Mouse (Mus musculus) spleen, adult 2 months (tissue): Measurements from ENCODE around the gene Rtn4rl2. TPM values are rescaled to one million over a fixed set of nuclear protein-coding genes. Genes with fewer than 3 reads are reported as not detected.

ENCODE experiments used
- DNase-seq, 2 experiments: peaks; one replicate each; pipeline versions ENCODE4 v3.0.0 to v3.0.0-alpha.2; 2012 to 2021; ENCODE audit warnings: low spot score in 2 of 2, low read depth in 1 of 2
- H3K27ac ChIP-seq: fragments of 200-500 bp; 2 replicates; pipeline ENCODE4 v1.5.1; 2012; ENCODE audit warnings: low read length, inconsistent platforms; ENCODE audit not compliant: insufficient read depth
- H3K27me3 ChIP-seq: fragments of 200-500 bp; 2 replicates; pipeline ENCODE4 v1.6.1; 2012; ENCODE audit warnings: mild to moderate bottlenecking, moderate library complexity, low read length, inconsistent platforms; ENCODE audit not compliant: control insufficient read depth, insufficient read depth
- H3K36me3 ChIP-seq: fragments of 200-500 bp; 2 replicates; pipeline ENCODE4 v1.6.1; 2012; ENCODE audit warnings: mild to moderate bottlenecking, low read length, inconsistent platforms; ENCODE audit not compliant: control insufficient read depth, insufficient read depth
- H3K4me1 ChIP-seq: fragments of 200-500 bp; 2 replicates; pipeline ENCODE4 v1.6.1; 2011; ENCODE audit warnings: inconsistent platforms; ENCODE audit not compliant: control insufficient read depth, insufficient read depth, insufficient read length
- H3K4me3 ChIP-seq: fragments of 200-500 bp; 2 replicates; pipeline ENCODE4 v1.5.1; 2011; ENCODE audit warnings: mild to moderate bottlenecking, inconsistent platforms; ENCODE audit not compliant: insufficient read depth, insufficient read length; ENCODE audit errors: extremely low read depth
- CTCF ChIP-seq: fragments of 200-500 bp; IDR thresholded peaks from 2 replicates; pipeline ENCODE4 v1.5.1; 2011; ENCODE audit warnings: mild to moderate bottlenecking, inconsistent platforms; ENCODE audit not compliant: insufficient read depth, insufficient read length, insufficient replicate concordance; ENCODE audit errors: extremely low read depth
- POLR2A ChIP-seq: fragments of 200-500 bp; IDR thresholded peaks from 2 replicates; pipeline ENCODE4 v1.6.1; 2011; ENCODE audit warnings: low read depth, low read length, inconsistent platforms
- WGBS: fragments of 180-500 bp; shearing (Covaris S2); methylation state at CpG from one replicate; pipeline ENCODE4 v1.1.7; 2018; 5-methylcytosine and 5-hydroxymethylcytosine counted together
- polyA plus RNA-seq: library from polyadenylated mRNA; depleted of rRNA; stranded (reverse); fragments of >200 nt; gene quantifications from 2 replicates; pipeline ENCODE4 v1.2.3, GENCODE M21; 2012; rRNA removed

Rtn4rl2 gene
- polyA plus RNA-seq, 1 experiment: 3.0 TPM

- peak; percentile 63 to 82 for DNase-seq
- peak within 1 kb of the TSS; percentile 96 for H3K4me3 ChIP-seq
- under 1% methylated on average over 34 of the region's 34 CpGs for WGBS
- H3K27ac ChIP-seq: no peak within 1 kb of the TSS; the same call in 1 of the 2 replicates
- H3K27me3 ChIP-seq: no peaks in the 10 kb centered on the region; the same call in 1 of the 2 replicates
- H3K36me3 ChIP-seq: no peaks in the 10 kb centered on the region; the same call in 1 of the 2 replicates
- peaks cover 5% of the 10 kb centered on the region; the same call in 1 of the 2 replicates for H3K4me1 ChIP-seq
- TF ChIP-seq POLR2A (no peak), CTCF (no peak)
Observed at GRCm38 (mm10) chr2:84826488-84827282, 59.8 kb downstream of the Rtn4rl2 start, which contains the start of gene Timm10. Timm10 (plus strand) TSS chr2:84826997.

- H3K27ac ChIP-seq: no peak overlapping the region
- no peak overlapping the region for H3K4me3 ChIP-seq
- H3K27me3 ChIP-seq: no peaks in the 10 kb centered on the region; the same call in 1 of the 2 replicates
- TF ChIP-seq CTCF: no peak
- no peak for TF ChIP-seq POLR2A
- DNase-seq: no peak
- no peaks in the 10 kb centered on the region for H3K36me3 ChIP-seq
- 19% methylated on average over 2 of the region's 2 CpGs for WGBS
- peaks cover 5% of the 10 kb centered on the region; the same call in 1 of the 2 replicates for H3K4me1 ChIP-seq
Observed at GRCm38 (mm10) chr2:84823237-84823636, 63.3 kb downstream of the Rtn4rl2 start.

GRCm38 (mm10) chr2:84822552-84822951 lies 64.0 kb downstream of the Rtn4rl2 start, which contains the start of gene Smtnl1:
Smtnl1 (minus strand) TSS chr2:84822652.
- no peak for DNase-seq
- WGBS: 58% methylated on average over 13 of the region's 13 CpGs
- no peak within 1 kb of the TSS for H3K4me3 ChIP-seq
- H3K27ac ChIP-seq: no peak within 1 kb of the TSS
- H3K4me1 ChIP-seq: peaks cover 4% of the 10 kb centered on the region; the same call in 1 of the 2 replicates
- TF ChIP-seq POLR2A (no peak), CTCF (no peak)
- H3K27me3 ChIP-seq: no peaks in the 10 kb centered on the region; the same call in 1 of the 2 replicates
- no peaks in the 10 kb centered on the region for H3K36me3 ChIP-seq

Other genes with a start within 250 kb of the Rtn4rl2 start
- 12.3 and 14.7 TPM in 2 replicates for gene Ctnnd1, start 235.9 kb downstream of the Rtn4rl2 start, polyA plus RNA-seq
- gene Btbd18, start 227.6 kb downstream of the Rtn4rl2 start, polyA plus RNA-seq: not detected in 2 replicates
- gene Selenoh, start 215.9 kb downstream of the Rtn4rl2 start, polyA plus RNA-seq: 52.6 and 76.8 TPM in 2 replicates
- not detected in 2 replicates for gene Gm28635, start 208.7 kb downstream of the Rtn4rl2 start, polyA plus RNA-seq
- gene Med19, start 208.3 kb downstream of the Rtn4rl2 start, polyA plus RNA-seq: 4.9 and 5.0 TPM in 2 replicates
- 25.3 and 32.3 TPM in 2 replicates for gene Tmx2, start 207.6 kb downstream of the Rtn4rl2 start, polyA plus RNA-seq
- gene Zdhhc5, start 171.5 kb downstream of the Rtn4rl2 start, polyA plus RNA-seq: 24.2 and 27.1 TPM in 2 replicates
- gene Clp1, start 159.4 kb downstream of the Rtn4rl2 start, polyA plus RNA-seq: 12.8 and 13.3 TPM in 2 replicates
- 28.2 and 42.6 TPM in 2 replicates for gene Ypel4, start 152.7 kb downstream of the Rtn4rl2 start, polyA plus RNA-seq
- gene Gm19426, start 143.1 kb downstream of the Rtn4rl2 start, polyA plus RNA-seq: 0.28 and 0.32 TPM in 2 replicates
- 135 and 186 TPM in 2 replicates for gene Serping1, start 111.3 kb downstream of the Rtn4rl2 start, polyA plus RNA-seq
- 125 and 250 TPM in 2 replicates for gene Ube2l6, start 87.9 kb downstream of the Rtn4rl2 start, polyA plus RNA-seq
- 0.04 TPM in 1 of 2 replicates, not detected in the other for gene Smtnl1, start 64.1 kb downstream of the Rtn4rl2 start, polyA plus RNA-seq
- 19.0 and 24.4 TPM in 2 replicates for gene Timm10, start 59.7 kb downstream of the Rtn4rl2 start, polyA plus RNA-seq
- gene Slc43a1, start 47.9 kb downstream of the Rtn4rl2 start, polyA plus RNA-seq: 59.6 and 70.0 TPM in 2 replicates
- gene Slc43a3, start 49.9 kb upstream of the Rtn4rl2 start, polyA plus RNA-seq: 45.3 and 51.1 TPM in 2 replicates
- 14.5 and 42.2 TPM in 2 replicates for gene Prg2, start 93.8 kb upstream of the Rtn4rl2 start, polyA plus RNA-seq
- gene Prg3, start 101.5 kb upstream of the Rtn4rl2 start, polyA plus RNA-seq: 3.7 and 5.0 TPM in 2 replicates
- gene Ssrp1, start 150.5 kb upstream of the Rtn4rl2 start, polyA plus RNA-seq: 105 and 129 TPM in 2 replicates
- 0.20 and 0.28 TPM in 2 replicates for gene P2rx3, start 150.8 kb upstream of the Rtn4rl2 start, polyA plus RNA-seq
- 20.3 and 25.0 TPM in 2 replicates for gene Tnks1bp1, start 161.3 kb upstream of the Rtn4rl2 start, polyA plus RNA-seq
- gene Aplnr, start 249.5 kb upstream of the Rtn4rl2 start, polyA plus RNA-seq: 2.5 and 2.9 TPM in 2 replicates